Mouse (Mus musculus): Measurements from ENCODE around the gene Erc2.

DNA sequence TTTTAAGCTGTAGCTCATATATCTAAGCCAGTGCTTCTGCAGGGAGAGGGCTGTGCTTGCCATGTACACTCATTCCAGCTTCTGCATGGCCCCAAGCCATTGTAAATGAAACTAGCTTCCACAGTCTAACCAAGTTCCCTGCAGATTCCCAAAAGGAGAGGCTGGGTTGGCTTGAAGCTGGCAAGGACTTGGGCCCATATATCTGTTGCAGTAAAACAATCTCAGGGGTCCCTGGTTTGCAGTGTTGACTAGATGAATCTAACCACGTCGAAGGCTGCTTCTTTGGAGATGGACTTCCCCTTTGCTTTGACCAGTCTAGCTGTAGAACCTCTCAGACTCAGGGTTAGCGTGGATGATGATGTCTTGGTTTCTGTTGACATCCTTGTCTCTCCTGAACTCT, 716.9 kb downstream of the Erc2 start:
- TF ChIP-seq GATA1 (IDR thresholded peaks at IDR 0.05; ENCODE audit: borderline replicate concordance, low read length) (no peak), FLI1 (IDR thresholded peaks at IDR 0.05; ENCODE audit: low read length) (no peak)
